Mouse (Mus musculus): ENCODE results near the gene Trp53bp2. TPM values are rescaled to one million over a fixed set of nuclear protein-coding genes. Genes with fewer than 3 reads are reported as not detected.

Trp53bp2 gene
- polyA plus RNA-seq, 1 experiment, result 1.2 TPM

DNA sequence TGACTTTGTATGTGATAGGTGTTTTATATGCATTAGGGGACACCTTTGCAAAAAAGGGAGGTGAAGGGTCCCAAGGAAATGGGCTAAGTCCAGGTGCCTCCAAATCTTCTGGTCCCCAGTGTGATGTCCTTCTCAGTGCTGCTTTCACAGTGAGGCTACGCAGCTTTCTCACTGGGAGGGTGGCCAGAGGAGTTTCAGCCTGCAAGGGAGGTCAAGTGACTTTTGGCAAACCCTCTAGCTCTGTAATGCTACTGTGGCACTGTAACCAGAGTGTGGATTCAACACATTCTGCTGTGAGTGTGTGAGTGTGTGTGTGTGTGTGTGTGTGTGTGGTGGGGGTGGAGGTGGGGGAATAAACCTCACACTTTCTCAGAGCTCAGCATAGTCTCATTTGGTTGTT lies 18.5 kb downstream of the Trp53bp2 start:
- Histone ChIP-seq H3K27me3 (replicated peaks) (no peaks in the 10 kb centered on the region), H3K9me3 (no peaks in the 10 kb centered on the region), H3K36me3 (replicated peaks; ENCODE audit: low read length) (peaks cover 29% of the 10 kb centered on the region), H3K4me1 (peaks cover 10% of the 10 kb centered on the region), H3K4me3 (replicated peaks) (no peak overlapping the region)
- TF ChIP-seq GATA1 (IDR thresholded peaks at IDR 0.05; ENCODE audit: borderline replicate concordance, low read length) (no peak), FLI1 (IDR thresholded peaks at IDR 0.05; ENCODE audit: low read length) (no peak)

DNA sequence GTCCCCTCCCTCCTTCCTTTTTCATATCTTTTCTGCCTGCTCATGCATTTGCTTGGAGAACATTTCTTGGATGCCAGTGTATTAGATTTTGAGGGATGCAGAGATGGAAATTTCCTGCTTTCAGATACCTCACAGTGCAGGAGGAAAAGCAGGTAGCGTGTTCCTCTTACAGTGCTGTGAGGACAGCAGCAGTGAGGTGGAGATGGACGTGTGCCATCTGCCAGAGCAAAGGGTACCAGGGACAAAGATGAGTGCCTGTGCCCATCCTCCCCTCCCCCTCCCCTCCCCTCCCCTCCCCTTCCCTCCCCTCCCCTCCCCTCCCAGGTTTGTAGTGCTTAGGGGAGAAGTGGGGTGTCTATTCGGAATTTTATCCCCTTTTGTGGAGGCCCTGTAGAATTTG lies 20.9 kb downstream of the Trp53bp2 start:
- Histone ChIP-seq H3K36me3 (replicated peaks; ENCODE audit: low read length) (peaks cover 42% of the 10 kb centered on the region), H3K4me3 (replicated peaks) (no peak overlapping the region), H3K27me3 (replicated peaks) (no peaks in the 10 kb centered on the region), H3K4me1 (peaks cover 11% of the 10 kb centered on the region; the same call in 1 of the 2 replicates), H3K9me3 (no peaks in the 10 kb centered on the region)
- TF ChIP-seq GATA1 (IDR thresholded peaks at IDR 0.05; ENCODE audit: borderline replicate concordance, low read length), result no peak
- no peak for TF ChIP-seq FLI1 (IDR thresholded peaks at IDR 0.05; ENCODE audit: low read length)

DNA sequence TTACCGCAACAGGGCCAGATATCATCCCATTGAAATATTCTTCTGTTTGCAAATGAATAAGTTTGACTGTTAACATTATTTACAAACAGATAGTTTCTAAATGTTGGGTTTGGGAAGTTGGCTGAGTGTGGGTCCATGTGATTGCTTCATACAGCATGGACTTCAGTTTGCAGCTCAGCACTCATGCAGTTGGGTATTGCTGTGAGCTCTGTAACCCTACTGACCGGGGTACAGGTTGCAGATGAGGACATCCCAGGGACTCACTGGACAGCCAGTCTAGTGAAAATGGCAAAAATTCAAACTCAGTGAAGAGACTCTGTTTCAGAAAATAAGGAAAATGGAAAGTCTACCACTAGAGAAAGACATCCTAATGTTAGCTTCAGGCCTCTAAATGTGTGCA lies 21.7 kb downstream of the Trp53bp2 start:
- Histone ChIP-seq H3K4me1 (peaks cover 11% of the 10 kb centered on the region; the same call in 1 of the 2 replicates), H3K36me3 (replicated peaks; ENCODE audit: low read length) (peaks cover 47% of the 10 kb centered on the region), H3K4me3 (replicated peaks) (no peak overlapping the region), H3K9me3 (no peaks in the 10 kb centered on the region), H3K27me3 (replicated peaks) (no peaks in the 10 kb centered on the region)
- TF ChIP-seq GATA1 (IDR thresholded peaks at IDR 0.05; ENCODE audit: borderline replicate concordance, low read length) (no peak), FLI1 (IDR thresholded peaks at IDR 0.05; ENCODE audit: low read length) (no peak)

DNA sequence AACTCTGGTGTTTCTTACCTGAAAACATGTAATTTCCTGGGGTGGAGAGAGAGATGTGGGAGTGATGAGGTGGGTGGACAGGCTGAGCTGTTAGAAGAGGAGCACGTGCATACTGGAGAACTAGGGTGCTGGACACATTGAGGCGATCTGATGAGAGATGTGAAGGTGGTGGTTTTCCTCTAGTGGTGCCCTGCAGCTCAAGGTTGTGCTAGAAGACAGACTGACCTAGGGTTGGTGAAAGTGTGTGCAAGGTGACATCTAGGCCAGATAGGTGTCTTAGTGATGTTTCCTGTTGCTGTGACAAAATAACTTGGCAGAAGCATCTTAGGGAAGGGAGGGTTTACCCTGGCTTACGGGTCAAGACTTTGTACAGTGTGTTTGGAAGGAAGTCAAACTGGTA lies 23.1 kb downstream of the Trp53bp2 start:
- Histone ChIP-seq H3K4me3 (replicated peaks) (no peak overlapping the region), H3K4me1 (peaks cover 11% of the 10 kb centered on the region; the same call in 1 of the 2 replicates), H3K36me3 (replicated peaks; ENCODE audit: low read length) (peaks cover 54% of the 10 kb centered on the region), H3K9me3 (no peaks in the 10 kb centered on the region), H3K27me3 (replicated peaks) (no peaks in the 10 kb centered on the region)
- TF ChIP-seq FLI1 (IDR thresholded peaks at IDR 0.05; ENCODE audit: low read length), result no peak
- no peak for TF ChIP-seq GATA1 (IDR thresholded peaks at IDR 0.05; ENCODE audit: borderline replicate concordance, low read length)

DNA sequence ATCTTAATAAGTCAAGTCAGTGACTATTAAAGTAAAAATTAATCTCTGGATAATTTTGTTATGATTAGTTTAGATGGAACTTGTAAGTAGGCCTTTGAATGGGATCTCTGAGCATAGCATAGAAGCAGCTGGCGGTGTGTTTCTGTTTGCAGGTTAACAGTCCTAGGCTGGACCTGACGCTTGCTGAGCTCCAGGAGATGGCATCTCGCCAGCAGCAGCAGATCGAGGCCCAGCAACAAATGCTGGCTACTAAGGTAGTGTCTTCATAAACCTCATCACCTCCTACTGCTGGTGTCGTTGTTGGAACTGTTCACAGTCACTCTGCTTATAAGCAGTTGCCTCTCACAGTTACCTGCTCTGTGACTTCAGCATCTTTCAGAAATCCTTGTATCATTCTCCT lies 27.8 kb downstream of the Trp53bp2 start:
- Histone ChIP-seq H3K9me3 (no peaks in the 10 kb centered on the region), H3K4me3 (replicated peaks) (no peak overlapping the region), H3K36me3 (replicated peaks; ENCODE audit: low read length) (peaks cover 62% of the 10 kb centered on the region), H3K27me3 (replicated peaks) (no peaks in the 10 kb centered on the region), H3K4me1 (peaks cover 10% of the 10 kb centered on the region)
- TF ChIP-seq FLI1 (IDR thresholded peaks at IDR 0.05; ENCODE audit: low read length) (no peak), GATA1 (IDR thresholded peaks at IDR 0.05; ENCODE audit: borderline replicate concordance, low read length) (no peak)

DNA sequence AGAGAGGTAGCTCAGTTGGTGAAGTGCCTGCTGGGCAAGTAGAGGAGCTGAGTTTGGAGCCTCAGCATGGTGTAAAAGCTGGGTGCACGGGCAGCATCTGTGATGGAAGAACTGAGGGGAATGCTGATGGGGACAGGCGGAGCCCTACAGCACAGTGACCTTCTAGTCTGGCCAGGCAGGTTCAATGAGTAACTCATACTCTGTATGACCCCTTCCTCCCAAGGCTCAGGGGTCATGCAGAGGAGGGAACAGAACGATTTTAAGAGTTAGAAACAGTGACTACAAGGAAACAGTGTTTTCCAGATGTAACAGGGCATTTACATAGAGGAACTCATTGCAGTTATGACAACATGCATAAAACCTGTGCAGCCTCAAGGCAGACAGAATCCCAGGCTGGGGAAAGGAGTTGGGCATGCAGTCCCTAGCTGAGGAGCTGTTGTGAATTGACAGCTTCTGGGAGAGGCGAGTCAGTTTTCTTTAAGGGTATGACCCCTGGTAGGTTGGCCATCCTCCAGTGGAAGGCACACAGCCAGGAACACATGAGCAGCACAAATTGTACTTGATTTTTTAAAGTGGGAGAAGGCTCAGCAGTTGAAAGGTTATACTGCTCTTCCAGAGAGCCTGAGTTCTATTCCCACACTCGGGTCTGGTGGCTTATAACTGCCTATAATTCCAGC lies 30.7 kb downstream of the Trp53bp2 start:
- Histone ChIP-seq H3K9me3 (no peaks in the 10 kb centered on the region), H3K4me3 (replicated peaks) (no peak overlapping the region), H3K4me1 (peaks cover 4% of the 10 kb centered on the region), H3K27me3 (replicated peaks) (no peaks in the 10 kb centered on the region), H3K36me3 (replicated peaks; ENCODE audit: low read length) (peaks cover 70% of the 10 kb centered on the region)
- TF ChIP-seq FLI1 (IDR thresholded peaks at IDR 0.05; ENCODE audit: low read length) (no peak), GATA1 (IDR thresholded peaks at IDR 0.05; ENCODE audit: borderline replicate concordance, low read length) (no peak)

DNA sequence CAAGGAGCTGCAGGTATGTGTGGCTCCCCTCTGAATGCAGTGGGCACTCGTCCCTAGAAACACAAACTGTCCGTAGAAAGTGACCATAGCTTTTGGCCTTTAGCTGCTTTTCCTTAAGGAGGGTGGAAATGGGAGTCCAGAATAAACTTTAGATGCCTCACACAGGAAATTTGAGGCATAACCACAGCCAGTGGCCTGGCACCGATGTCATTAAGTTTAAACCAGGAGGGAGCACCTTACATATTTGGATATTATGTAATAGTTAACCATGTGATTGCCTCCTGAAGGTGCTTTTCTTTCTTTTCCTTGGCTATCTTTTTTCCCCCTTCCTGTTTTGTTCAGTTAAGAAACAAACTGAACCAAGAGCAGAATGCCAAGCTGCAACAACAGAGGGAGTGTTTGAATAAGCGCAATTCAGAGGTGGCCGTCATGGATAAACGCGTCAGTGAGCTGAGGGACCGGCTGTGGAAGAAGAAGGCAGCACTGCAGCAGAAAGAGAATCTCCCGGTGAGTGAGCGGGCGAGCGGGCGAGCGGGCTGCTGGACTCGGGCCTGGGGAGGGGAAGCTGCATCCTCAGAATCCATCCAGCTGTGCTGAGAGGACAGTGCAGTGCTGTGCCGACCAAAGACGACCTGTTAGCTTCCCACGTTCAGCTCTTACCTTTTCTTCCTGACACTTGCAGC lies 33.0 kb downstream of the Trp53bp2 start:
- Histone ChIP-seq H3K4me3 (replicated peaks) (no peak overlapping the region), H3K36me3 (replicated peaks; ENCODE audit: low read length) (peaks cover 79% of the 10 kb centered on the region), H3K27me3 (replicated peaks) (no peaks in the 10 kb centered on the region), H3K4me1 (peaks cover 4% of the 10 kb centered on the region), H3K9me3 (no peaks in the 10 kb centered on the region)
- no peak for TF ChIP-seq FLI1 (IDR thresholded peaks at IDR 0.05; ENCODE audit: low read length)
- TF ChIP-seq GATA1 (IDR thresholded peaks at IDR 0.05; ENCODE audit: borderline replicate concordance, low read length), result no peak

DNA sequence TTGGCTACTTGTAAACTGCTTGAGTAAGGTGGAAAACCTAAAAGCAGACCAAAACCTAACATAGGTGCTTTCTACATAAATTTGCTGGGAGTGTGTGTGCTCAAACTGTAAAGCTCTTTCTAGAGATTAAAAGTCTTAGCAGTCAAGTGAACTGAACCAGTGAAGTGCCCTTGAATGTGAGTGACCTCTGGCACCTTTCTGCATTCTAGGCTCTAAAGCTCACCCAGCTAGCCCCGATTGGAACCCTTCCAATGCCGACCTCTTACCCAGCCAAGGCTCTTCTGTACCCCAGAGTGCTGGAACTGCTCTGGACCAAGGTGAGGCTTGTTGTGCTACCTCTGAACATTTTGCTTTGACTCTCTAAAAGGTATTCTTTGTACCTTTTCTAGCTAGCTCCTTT lies 35.1 kb downstream of the Trp53bp2 start:
- Histone ChIP-seq H3K9me3 (no peaks in the 10 kb centered on the region), H3K27me3 (replicated peaks) (no peaks in the 10 kb centered on the region), H3K4me1 (peaks cover 4% of the 10 kb centered on the region), H3K4me3 (replicated peaks) (no peak overlapping the region), H3K36me3 (replicated peaks; ENCODE audit: low read length) (peaks cover 84% of the 10 kb centered on the region)
- no peak for TF ChIP-seq GATA1 (IDR thresholded peaks at IDR 0.05; ENCODE audit: borderline replicate concordance, low read length)
- no peak for TF ChIP-seq FLI1 (IDR thresholded peaks at IDR 0.05; ENCODE audit: low read length)

DNA sequence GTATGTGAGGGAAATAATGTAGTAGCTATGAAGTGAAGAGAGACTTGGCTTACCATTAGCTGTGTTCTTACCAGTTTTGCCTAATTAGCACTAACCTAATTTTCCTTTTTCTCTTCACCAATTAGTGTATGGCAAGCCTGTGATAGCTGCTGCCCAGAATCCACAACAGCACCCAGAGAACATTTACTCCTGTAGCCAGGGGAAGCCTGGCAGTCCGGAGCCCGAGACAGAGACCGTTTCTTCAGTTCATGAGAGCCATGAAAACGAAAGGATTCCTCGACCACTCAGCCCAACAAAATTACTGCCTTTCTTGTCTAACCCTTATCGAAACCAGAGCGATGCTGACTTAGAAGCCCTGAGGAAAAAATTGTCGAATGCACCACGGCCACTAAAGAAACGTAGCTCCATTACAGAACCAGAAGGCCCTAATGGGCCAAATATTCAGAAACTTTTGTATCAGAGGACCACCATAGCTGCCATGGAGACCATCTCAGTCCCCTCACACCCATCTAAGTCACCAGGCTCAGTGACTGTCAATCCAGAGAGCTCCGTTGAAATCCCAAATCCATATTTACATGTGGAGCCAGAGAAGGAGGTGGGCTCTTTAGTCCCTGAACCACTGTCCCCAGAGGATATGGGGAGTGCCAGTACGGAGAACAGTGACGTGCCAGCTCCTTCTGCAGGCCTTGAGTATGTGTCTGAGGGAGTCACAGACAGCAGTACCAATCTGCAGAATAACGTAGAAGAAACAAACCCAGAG lies 39.5 kb downstream of the Trp53bp2 start:
- H3K36me3 ChIP-seq (replicated peaks; ENCODE audit: low read length), result peaks cover 72% of the 10 kb centered on the region
- no peak overlapping the region for H3K4me3 ChIP-seq (replicated peaks)
- H3K9me3 ChIP-seq, result no peaks in the 10 kb centered on the region
- no peaks in the 10 kb centered on the region for H3K4me1 ChIP-seq
- TF ChIP-seq FLI1 (IDR thresholded peaks at IDR 0.05; ENCODE audit: low read length) (no peak), GATA1 (IDR thresholded peaks at IDR 0.05; ENCODE audit: borderline replicate concordance, low read length) (no peak)
- no peaks in the 10 kb centered on the region for H3K27me3 ChIP-seq (replicated peaks)

DNA sequence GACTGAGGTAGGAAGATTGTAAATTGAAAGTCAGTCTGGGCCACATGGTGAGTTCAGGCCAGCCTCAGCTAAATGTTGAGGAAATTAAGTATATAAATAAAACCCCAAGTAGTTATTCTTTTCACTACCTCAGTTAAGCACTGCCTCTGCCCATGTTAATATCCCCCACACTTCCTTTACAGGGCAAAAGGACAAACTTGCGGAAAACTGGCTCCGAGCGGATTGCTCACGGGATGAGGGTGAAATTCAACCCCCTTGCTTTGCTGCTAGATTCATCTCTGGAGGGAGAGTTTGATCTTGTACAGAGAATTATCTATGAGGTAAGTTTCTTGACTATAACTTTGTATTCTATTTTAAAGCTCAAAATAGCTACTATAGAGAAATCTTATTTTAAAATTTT lies 43.5 kb downstream of the Trp53bp2 start:
- H3K4me3 ChIP-seq (replicated peaks), result no peak overlapping the region
- TF ChIP-seq FLI1 (IDR thresholded peaks at IDR 0.05; ENCODE audit: low read length) (no peak), GATA1 (IDR thresholded peaks at IDR 0.05; ENCODE audit: borderline replicate concordance, low read length) (no peak)
- no peaks in the 10 kb centered on the region for H3K9me3 ChIP-seq
- no peaks in the 10 kb centered on the region for H3K27me3 ChIP-seq (replicated peaks)
- peaks cover 59% of the 10 kb centered on the region for H3K36me3 ChIP-seq (replicated peaks; ENCODE audit: low read length)
- peaks cover 3% of the 10 kb centered on the region; the same call in 1 of the 2 replicates for H3K4me1 ChIP-seq

Measured in megakaryocyte, embryonic 14.5 days (primary cell).